Mouse (Mus musculus): ENCODE results near the gene Slc9a1. TPM values are rescaled to one million over a fixed set of nuclear protein-coding genes. Genes with fewer than 3 reads are reported as not detected.

The Slc9a1 gene
- polyA plus RNA-seq, 1 experiment from 2014 or later, result 9.2 TPM

GRCm38 (mm10) chr4:133460006-133460405 is 90.5 kb downstream of the Slc9a1 start:
- Histone ChIP-seq H3K27ac (replicated peaks; ENCODE audit: low read depth, low read length) (no peak overlapping the region), H3K36me3 (ENCODE audit: control insufficient read depth, insufficient read depth, low read length) (no peaks in the 10 kb centered on the region), H3K9me3 (ENCODE audit: control insufficient read depth, low read length) (no peaks in the 10 kb centered on the region), H3K9ac (ENCODE audit: low read depth, low read length) (no peak overlapping the region), H3K4me3 (ENCODE audit: low read depth, low read length) (no peak overlapping the region), H3K27me3 (replicated peaks; ENCODE audit: control insufficient read depth, insufficient read depth, low read length) (no peaks in the 10 kb centered on the region), H3K4me1 (ENCODE audit: control insufficient read depth, insufficient read depth, low read length) (no peaks in the 10 kb centered on the region), H3K4me2 (ENCODE audit: low read depth, low read length) (no peak overlapping the region)
- 64% methylated on average over 1 of the region's 1 CpGs for WGBS
- DNase-seq (ENCODE audit: low spot score), result no peak
- no peak for ATAC-seq (ENCODE audit: low read depth)

- no peaks in the 10 kb centered on the region for H3K4me1 ChIP-seq (ENCODE audit: control insufficient read depth, insufficient read depth, low read length)
- DNase-seq (ENCODE audit: low spot score) (no peak), ATAC-seq (ENCODE audit: low read depth) (no peak)
- no peak overlapping the region for H3K4me2 ChIP-seq (ENCODE audit: low read depth, low read length)
- H3K9me3 ChIP-seq (ENCODE audit: control insufficient read depth, low read length), result no peaks in the 10 kb centered on the region
- no peak overlapping the region for H3K27ac ChIP-seq (replicated peaks; ENCODE audit: low read depth, low read length)
- H3K4me3 ChIP-seq (ENCODE audit: low read depth, low read length), result no peak overlapping the region
- H3K9ac ChIP-seq (ENCODE audit: low read depth, low read length), result no peak overlapping the region
- no peaks in the 10 kb centered on the region for H3K36me3 ChIP-seq (ENCODE audit: control insufficient read depth, insufficient read depth, low read length)
- H3K27me3 ChIP-seq (replicated peaks; ENCODE audit: control insufficient read depth, insufficient read depth, low read length), result no peaks in the 10 kb centered on the region
- WGBS, result 50% methylated on average over 5 of the region's 5 CpGs
Observed at GRCm38 (mm10) chr4:133460796-133461325, 91.4 kb downstream of the Slc9a1 start.

GRCm38 (mm10) chr4:133461362-133461761 is 91.9 kb downstream of the Slc9a1 start:
- 80% methylated on average over 4 of the region's 4 CpGs for WGBS
- no peaks in the 10 kb centered on the region for H3K9me3 ChIP-seq (ENCODE audit: control insufficient read depth, low read length)
- H3K4me1 ChIP-seq (ENCODE audit: control insufficient read depth, insufficient read depth, low read length), result no peaks in the 10 kb centered on the region
- H3K9ac ChIP-seq (ENCODE audit: low read depth, low read length), result no peak overlapping the region
- no peaks in the 10 kb centered on the region for H3K27me3 ChIP-seq (replicated peaks; ENCODE audit: control insufficient read depth, insufficient read depth, low read length)
- H3K4me3 ChIP-seq (ENCODE audit: low read depth, low read length), result no peak overlapping the region
- no peak overlapping the region for H3K27ac ChIP-seq (replicated peaks; ENCODE audit: low read depth, low read length)
- ATAC-seq (ENCODE audit: low read depth) (no peak), DNase-seq (ENCODE audit: low spot score) (no peak)
- H3K4me2 ChIP-seq (ENCODE audit: low read depth, low read length), result no peak overlapping the region
- H3K36me3 ChIP-seq (ENCODE audit: control insufficient read depth, insufficient read depth, low read length), result no peaks in the 10 kb centered on the region

- DNase-seq (ENCODE audit: low spot score) (no peak), ATAC-seq (ENCODE audit: low read depth) (no peak)
- Histone ChIP-seq H3K9ac (ENCODE audit: low read depth, low read length) (no peak overlapping the region), H3K27ac (replicated peaks; ENCODE audit: low read depth, low read length) (no peak overlapping the region), H3K9me3 (ENCODE audit: control insufficient read depth, low read length) (no peaks in the 10 kb centered on the region), H3K4me2 (ENCODE audit: low read depth, low read length) (no peak overlapping the region), H3K4me1 (ENCODE audit: control insufficient read depth, insufficient read depth, low read length) (peaks cover under 1% of the 10 kb centered on the region; the same call in 1 of the 2 replicates), H3K27me3 (replicated peaks; ENCODE audit: control insufficient read depth, insufficient read depth, low read length) (no peaks in the 10 kb centered on the region), H3K4me3 (ENCODE audit: low read depth, low read length) (no peak overlapping the region), H3K36me3 (ENCODE audit: control insufficient read depth, insufficient read depth, low read length) (no peaks in the 10 kb centered on the region)
- WGBS, result 54% methylated on average over 6 of the region's 6 CpGs
Observed at GRCm38 (mm10) chr4:133463184-133463583, 93.7 kb downstream of the Slc9a1 start.

GRCm38 (mm10) chr4:133468080-133468479 is 98.6 kb downstream of the Slc9a1 start:
- peaks cover 9% of the 10 kb centered on the region for H3K4me1 ChIP-seq (ENCODE audit: control insufficient read depth, insufficient read depth, low read length)
- H3K27me3 ChIP-seq (replicated peaks; ENCODE audit: control insufficient read depth, insufficient read depth, low read length), result 0 out of 2 replicates have a peak, but pooled peaks cover 3% of the 10 kb centered on the region
- DNase-seq (ENCODE audit: low spot score) (peak; percentile 88), ATAC-seq (ENCODE audit: low read depth) (peak; percentile 87)
- H3K9me3 ChIP-seq (ENCODE audit: control insufficient read depth, low read length), result peaks cover 8% of the 10 kb centered on the region; the same call in 1 of the 2 replicates
- H3K36me3 ChIP-seq (ENCODE audit: control insufficient read depth, insufficient read depth, low read length), result no peaks in the 10 kb centered on the region
- H3K4me2 ChIP-seq (ENCODE audit: low read depth, low read length), result peak overlapping the region; percentile 91
- H3K4me3 ChIP-seq (ENCODE audit: low read depth, low read length), result peak overlapping the region; percentile 51
- under 1% methylated on average over 22 of the region's 27 CpGs for WGBS
- H3K9ac ChIP-seq (ENCODE audit: low read depth, low read length), result peak overlapping the region; percentile 56
- H3K27ac ChIP-seq (replicated peaks; ENCODE audit: low read depth, low read length), result no peak overlapping the region

GRCm38 (mm10) chr4:133469122-133469521 is 99.6 kb downstream of the Slc9a1 start:
- Histone ChIP-seq H3K4me2 (ENCODE audit: low read depth, low read length) (peak overlapping the region; percentile 91), H3K36me3 (ENCODE audit: control insufficient read depth, insufficient read depth, low read length) (no peaks in the 10 kb centered on the region), H3K4me1 (ENCODE audit: control insufficient read depth, insufficient read depth, low read length) (peaks cover 9% of the 10 kb centered on the region), H3K27ac (replicated peaks; ENCODE audit: low read depth, low read length) (no peak overlapping the region), H3K27me3 (replicated peaks; ENCODE audit: control insufficient read depth, insufficient read depth, low read length) (0 out of 2 replicates have a peak, but pooled peaks cover 3% of the 10 kb centered on the region), H3K9me3 (ENCODE audit: control insufficient read depth, low read length) (peaks cover 8% of the 10 kb centered on the region; the same call in 1 of the 2 replicates), H3K9ac (ENCODE audit: low read depth, low read length) (no peak overlapping the region), H3K4me3 (ENCODE audit: low read depth, low read length) (0 out of 2 replicates have a peak overlapping the region, but pooled peaks have one; percentile 51)
- peak; percentile 30 for DNase-seq (ENCODE audit: low spot score)
- ATAC-seq (ENCODE audit: low read depth), result no peak
- WGBS, result 23% methylated on average over 12 of the region's 12 CpGs

- no peak overlapping the region for H3K27ac ChIP-seq (replicated peaks; ENCODE audit: low read depth, low read length)
- no peak for ATAC-seq (ENCODE audit: low read depth)
- DNase-seq (ENCODE audit: low spot score), result no peak
- no peak overlapping the region for H3K4me2 ChIP-seq (ENCODE audit: low read depth, low read length)
- 82% methylated on average over 7 of the region's 7 CpGs for WGBS
- H3K4me1 ChIP-seq (ENCODE audit: control insufficient read depth, insufficient read depth, low read length), result peaks cover 9% of the 10 kb centered on the region
- H3K9ac ChIP-seq (ENCODE audit: low read depth, low read length), result no peak overlapping the region
- H3K36me3 ChIP-seq (ENCODE audit: control insufficient read depth, insufficient read depth, low read length), result no peaks in the 10 kb centered on the region
- H3K4me3 ChIP-seq (ENCODE audit: low read depth, low read length), result no peak overlapping the region
- peaks cover 8% of the 10 kb centered on the region; the same call in 1 of the 2 replicates for H3K9me3 ChIP-seq (ENCODE audit: control insufficient read depth, low read length)
- 0 out of 2 replicates have a peak, but pooled peaks cover 3% of the 10 kb centered on the region for H3K27me3 ChIP-seq (replicated peaks; ENCODE audit: control insufficient read depth, insufficient read depth, low read length)
Observed at GRCm38 (mm10) chr4:133471135-133471821, 101.8 kb downstream of the Slc9a1 start.

Measured in embryonic facial prominence, embryonic 14.5 days (tissue).